In genomic region chr1:163311006-163311836, GRCm38 (mm10) we compare ENCODE assay signal across 9 mouse cellular contexts. TPM values are rescaled to one million over a fixed set of nuclear protein-coding genes. Genes with fewer than 3 reads are reported as not detected.
DNase-seq lines count a peak whose midpoint lies in the region; ATAC-seq and TF ChIP-seq lines count a peak whose summit lies in the region.
"Had no signal": no experiment of that assay in that cellular context is flagged by ENCODE, and none has a peak within 500 bp of the region (broad histone marks: within the 10 kb centered on the region; RNA-seq: fewer than 3 reads in every experiment).

No protein-coding gene starts in this region.

- no peak for TF ChIP-seq POLR2A in testis, adult 2 months (IDR thresholded peaks at IDR 0.05; ENCODE audit: control insufficient read depth, low read depth, low read length)

- H3K4me1 ChIP-seq in testis, adult 2 months (ENCODE audit: control insufficient read depth, insufficient read depth, low read length) = peaks cover 11% of the 10 kb centered on the region
- peaks cover 14% of the 10 kb centered on the region; the same call in 1 of the 2 replicates for H3K4me1 ChIP-seq in forebrain, postnatal 0 days (ENCODE audit: insufficient read depth)
- no peaks in the 10 kb centered on the region for H3K4me1 ChIP-seq in liver, embryonic 13.5 days (replicated peaks)

- no peak for TF ChIP-seq CTCF in testis, adult 2 months (IDR thresholded peaks at IDR 0.05; ENCODE audit: control insufficient read depth, insufficient read depth, insufficient replicate concordance, low read depth, low read length)
- no peak for TF ChIP-seq CTCF in forebrain, postnatal 0 days (IDR thresholded peaks at IDR 0.05; ENCODE audit: low read depth)

- H3K27ac ChIP-seq in testis, adult 2 months (ENCODE audit: control insufficient read depth, insufficient read depth, low read depth, low read length) = no peak overlapping the region
- no peak overlapping the region for H3K27ac ChIP-seq in forebrain, postnatal 0 days (ENCODE audit: low read depth, low read length)
- H3K27ac ChIP-seq in liver, embryonic 13.5 days = no peak overlapping the region

- no peaks in the 10 kb centered on the region for H3K36me3 ChIP-seq in testis, adult 2 months (ENCODE audit: control insufficient read depth, insufficient read depth, low read length)
- no peaks in the 10 kb centered on the region for H3K36me3 ChIP-seq in forebrain, postnatal 0 days (ENCODE audit: insufficient read depth)
- no peaks in the 10 kb centered on the region for H3K36me3 ChIP-seq in liver, embryonic 13.5 days

- no peaks in the 10 kb centered on the region; the same call in 1 of the 2 replicates for H3K27me3 ChIP-seq in testis, adult 2 months (ENCODE audit: control insufficient read depth, insufficient read depth, low read length)
- H3K27me3 ChIP-seq in forebrain, postnatal 0 days (ENCODE audit: insufficient read depth, low read length) = peaks cover 34% of the 10 kb centered on the region
- H3K27me3 ChIP-seq in liver, embryonic 13.5 days = peaks cover 90% of the 10 kb centered on the region

- H3K9me3 ChIP-seq in forebrain, postnatal 0 days (ENCODE audit: low read length) = no peaks in the 10 kb centered on the region
- no peaks in the 10 kb centered on the region for H3K9me3 ChIP-seq in liver, embryonic 13.5 days (replicated peaks)

- no peak for ATAC-seq in forebrain, postnatal 0 days
- ATAC-seq in liver, embryonic 13.5 days (ENCODE audit: low read depth) = no peak
- no peak for ATAC-seq in erythroblast, adult 5-6 weeks (replicated peaks; ENCODE audit: low FRiP score, poor library complexity, severe bottlenecking)

- H3K9ac ChIP-seq in forebrain, postnatal 0 days = no peak overlapping the region; the same call in 1 of the 2 replicates
- no peak overlapping the region for H3K9ac ChIP-seq in liver, embryonic 13.5 days

- H3K4me3 ChIP-seq in testis, adult 2 months (ENCODE audit: control insufficient read depth, low read depth, low read length) = peak overlapping the region; percentile 75
- peak overlapping the region; percentile 42 for H3K4me3 ChIP-seq in forebrain, postnatal 0 days (ENCODE audit: low read depth, low read length)
- H3K4me3 ChIP-seq in liver, embryonic 13.5 days (replicated peaks) = 0 out of 2 replicates have a peak overlapping the region, but pooled peaks have one; percentile 46

- no peak for DNase-seq in testis, postnatal 10 days (ENCODE audit: low spot score)
- peak; percentile 16 for DNase-seq in forebrain, postnatal 0 days
- DNase-seq in liver, embryonic 13.5 days = no peak
- no peak for DNase-seq in frontal cortex, postnatal 36 days (ENCODE audit: low spot score in 2 of 2)
- no peak for DNase-seq in adrenal gland, postnatal 36 days
- no peak for DNase-seq in thymus, postnatal 0 days (ENCODE audit: low spot score)
- DNase-seq: spleen, adult 18-20 months had no signal

- H3K4me2 ChIP-seq in forebrain, postnatal 0 days (ENCODE audit: low read depth) = peak overlapping the region; percentile 57
- 0 out of 2 replicates have a peak overlapping the region, but pooled peaks have one; percentile 59 for H3K4me2 ChIP-seq in liver, embryonic 13.5 days

- 19% methylated on average over 13 of the region's 13 CpGs for WGBS in forebrain, postnatal 0 days
- 11% methylated on average over 13 of the region's 13 CpGs for WGBS in liver, embryonic 13.5 days (ENCODE audit: insufficient replicate concordance)

RNA-seq across cellular contexts. Expression of gene Prrx1, which starts 2.3 kb away (rescaled TPM):
- 0.65 and 1.0 TPM in 2 replicates for polyA plus RNA-seq in testis, adult 2 months (2012; rRNA removed)
- total RNA-seq in forebrain, postnatal 0 days (2014; rRNA removed) = 4.3 and 7.3 TPM in 2 replicates
- polyA plus RNA-seq in forebrain, postnatal 0 days (2015; fragmentation: Nextera tagmentation; extraction: Ambion mirVana) = 3.3 and 4.0 TPM in 2 replicates
- 0.25 and 0.48 TPM in 2 replicates for polyA plus RNA-seq in liver, embryonic 13.5 days (2015; fragmentation: Nextera tagmentation; extraction: Ambion mirVana)
- not detected in 2 replicates for total RNA-seq in erythroblast, adult 5-6 weeks (2015; ENCODE audit: low replicate concordance)
- total RNA-seq in erythroblast, adult 5-6 weeks (2017; ENCODE audit: low replicate concordance) = not detected in 2 replicates
- 1 to 10 TPM; 9.5 to 9.8 TPM for total RNA-seq in adrenal gland, postnatal 36 days (2021)
- polyA plus RNA-seq in thymus, postnatal 0 days (2015; fragmentation: Nextera tagmentation; extraction: Ambion mirVana) = 2.1 and 2.9 TPM in 2 replicates
